In genomic region chr2:158165776-158166175, GRCm38 (mm10) we compare ENCODE assay signal across 22 mouse cellular contexts. TPM values are rescaled to one million over a fixed set of nuclear protein-coding genes. Genes with fewer than 3 reads are reported as not detected.
DNase-seq lines count a peak whose midpoint lies in the region; ATAC-seq and TF ChIP-seq lines count a peak whose summit lies in the region.
"Had no signal": no experiment of that assay in that cellular context is flagged by ENCODE, and none has a peak within 500 bp of the region (broad histone marks: within the 10 kb centered on the region; RNA-seq: fewer than 3 reads in every experiment).

No protein-coding gene starts in this region.

- no peaks in the 10 kb centered on the region for H3K36me3 ChIP-seq in kidney, adult 2 months (ENCODE audit: control insufficient read depth, insufficient read depth, low read length)
- no peaks in the 10 kb centered on the region for H3K36me3 ChIP-seq in kidney, embryonic 15.5 days
- H3K36me3 ChIP-seq in spleen, adult 2 months (ENCODE audit: control insufficient read depth, insufficient read depth, low read length), result no peaks in the 10 kb centered on the region
- H3K36me3 ChIP-seq: embryonic facial prominence, embryonic 10.5 days; embryonic facial prominence, embryonic 13.5 days; forebrain, embryonic 12.5 days; forebrain, embryonic 15.5 days; hindbrain, embryonic 12.5 days; hindbrain, embryonic 15.5 days had no signal

- no peak overlapping the region for H3K4me2 ChIP-seq in kidney, embryonic 15.5 days
- H3K4me2 ChIP-seq: embryonic facial prominence, embryonic 13.5 days; forebrain, embryonic 12.5 days; forebrain, embryonic 15.5 days; heart, embryonic 11.5 days; hindbrain, embryonic 12.5 days; hindbrain, embryonic 15.5 days had no signal

- no peak for TF ChIP-seq POLR2A in kidney, adult 2 months (IDR thresholded peaks at IDR 0.05; ENCODE audit: low read depth, low read length)
- TF ChIP-seq POLR2A in spleen, adult 2 months (IDR thresholded peaks at IDR 0.05; ENCODE audit: low read depth, low read length), result no peak

- H3K4me1 ChIP-seq in kidney, adult 2 months (ENCODE audit: control insufficient read depth, insufficient read depth, low read length), result peaks cover 4% of the 10 kb centered on the region; the same call in 1 of the 2 replicates
- H3K4me1 ChIP-seq in kidney, embryonic 15.5 days, result peaks cover 42% of the 10 kb centered on the region
- H3K4me1 ChIP-seq in spleen, adult 2 months (ENCODE audit: control insufficient read depth, insufficient read depth, insufficient read length), result peaks cover 48% of the 10 kb centered on the region
- H3K4me1 ChIP-seq: forebrain, embryonic 12.5 days; forebrain, embryonic 15.5 days had no signal

- H3K27me3 ChIP-seq in kidney, adult 2 months (replicated peaks; ENCODE audit: control insufficient read depth, insufficient read depth, low read length), result no peaks in the 10 kb centered on the region
- no peaks in the 10 kb centered on the region for H3K27me3 ChIP-seq in kidney, embryonic 15.5 days
- no peaks in the 10 kb centered on the region for H3K27me3 ChIP-seq in spleen, adult 2 months (ENCODE audit: control insufficient read depth, insufficient read depth, low read length)
- H3K27me3 ChIP-seq: embryonic facial prominence, embryonic 13.5 days; forebrain, embryonic 12.5 days; forebrain, embryonic 15.5 days; hindbrain, embryonic 12.5 days; hindbrain, embryonic 15.5 days had no signal

- H3K4me3 ChIP-seq in kidney, adult 2 months (ENCODE audit: insufficient read depth, low read depth, low read length), result no peak overlapping the region
- no peak overlapping the region for H3K4me3 ChIP-seq in kidney, embryonic 15.5 days (replicated peaks)
- no peak overlapping the region for H3K4me3 ChIP-seq in spleen, adult 2 months (ENCODE audit: extremely low read depth, insufficient read depth, insufficient read length)
- H3K4me3 ChIP-seq: embryonic facial prominence, embryonic 10.5 days; embryonic facial prominence, embryonic 13.5 days; erythroblast, embryonic 14.5 days; forebrain, embryonic 12.5 days; forebrain, embryonic 15.5 days; hindbrain, embryonic 12.5 days; hindbrain, embryonic 15.5 days had no signal

- DNase-seq in kidney, adult 2 months, result peak; percentile 56
- no peak for DNase-seq in kidney, postnatal 25 days
- no peak for DNase-seq in kidney, postnatal 10 days
- no peak for DNase-seq in spleen, adult 2 months (ENCODE audit: low read depth in 1 of 2, low spot score in 2 of 2)
- DNase-seq in spleen, postnatal 36 days (ENCODE audit: low spot score in 2 of 2), result no peak
- no peak for DNase-seq in layer of hippocampus, adult 18-20 months (ENCODE audit: low spot score in 2 of 2)
- DNase-seq: adrenal gland, adult 2 months; adrenal gland, postnatal 14 days; cerebellum, adult 11-12 months; cerebellum, adult 8-10 months; cerebellum, postnatal 36 days; embryo, embryonic 11 days; gastrocnemius, postnatal 10 days had no signal

- ATAC-seq in kidney, embryonic 15.5 days (replicated peaks; ENCODE audit: low FRiP score), result no peak
- ATAC-seq: forebrain, embryonic 15.5 days had no signal

- H3K9me3 ChIP-seq in kidney, embryonic 15.5 days (replicated peaks), result no peaks in the 10 kb centered on the region
- H3K9me3 ChIP-seq: embryonic facial prominence, embryonic 10.5 days; embryonic facial prominence, embryonic 13.5 days; forebrain, embryonic 12.5 days; forebrain, embryonic 15.5 days; hindbrain, embryonic 12.5 days; hindbrain, embryonic 15.5 days had no signal

- no peak overlapping the region for H3K27ac ChIP-seq in kidney, adult 2 months (ENCODE audit: insufficient read depth, low read depth, low read length)
- H3K27ac ChIP-seq in kidney, embryonic 15.5 days, result peak overlapping the region; percentile 54
- peak overlapping the region; percentile 21; the same call in 1 of the 2 replicates for H3K27ac ChIP-seq in spleen, adult 2 months (ENCODE audit: insufficient read depth, low read length)
- H3K27ac ChIP-seq: embryonic facial prominence, embryonic 10.5 days; embryonic facial prominence, embryonic 13.5 days; forebrain, embryonic 12.5 days; forebrain, embryonic 15.5 days; hindbrain, embryonic 12.5 days; hindbrain, embryonic 15.5 days had no signal

- H3K9ac ChIP-seq in kidney, embryonic 15.5 days, result no peak overlapping the region
- H3K9ac ChIP-seq: embryonic facial prominence, embryonic 13.5 days; forebrain, embryonic 12.5 days; forebrain, embryonic 15.5 days; hindbrain, embryonic 12.5 days; hindbrain, embryonic 15.5 days had no signal

- 50% methylated on average over 4 of the region's 4 CpGs for WGBS in kidney, adult 2 months
- WGBS in kidney, embryonic 15.5 days, result 62% methylated on average over 4 of the region's 4 CpGs
- WGBS in spleen, adult 2 months, result 58% methylated on average over 4 of the region's 4 CpGs

- no peak for TF ChIP-seq CTCF in kidney, adult 2 months (conservative IDR thresholded peaks at IDR 0.05; ENCODE audit: insufficient read depth, insufficient read length, low read depth, low read length)
- no peak for TF ChIP-seq CTCF in spleen, adult 2 months (IDR thresholded peaks at IDR 0.05; ENCODE audit: extremely low read depth, insufficient read depth, insufficient read length, insufficient replicate concordance)

RNA-seq across cellular contexts. Expression of gene Tgm2, which starts 19.5 kb away (rescaled TPM):
- 217 and 221 TPM in 2 replicates for polyA plus RNA-seq in kidney, adult 2 months (2012; rRNA removed)
- 30.4 and 39.7 TPM in 2 replicates for polyA plus RNA-seq in kidney, embryonic 15.5 days (2015; fragmentation: Nextera tagmentation; extraction: Ambion mirVana)
- 53.3 and 66.9 TPM in 2 replicates for polyA plus RNA-seq in spleen, adult 2 months (2012; rRNA removed)
- 10 to 100 TPM; 11.0 to 11.1 TPM for total RNA-seq in layer of hippocampus, adult 18-20 months (2021)
